In genomic region chr17:48274885-48275284, GRCm38 (mm10) we compare ENCODE assay signal across 8 mouse cellular contexts. TPM values are rescaled to one million over a fixed set of nuclear protein-coding genes. Genes with fewer than 3 reads are reported as not detected.
DNase-seq lines count a peak whose midpoint lies in the region; ATAC-seq lines count a peak whose summit lies in the region.

No protein-coding gene starts in this region.

- ATAC-seq in common myeloid progenitor, adult 5-6 weeks (replicated peaks; ENCODE audit: low read depth, poor library complexity, severe bottlenecking) = peak; percentile 78

- DNase-seq in CD4-positive helper T cell, adult 2 months (ENCODE audit: low read depth, low spot score) = peak; percentile 70
- DNase-seq in WW6 (ENCODE audit: low read depth, low spot score) = peak; percentile 40
- DNase-seq in gastrocnemius, postnatal 25 days = peak; percentile 9
- DNase-seq in layer of hippocampus, adult 18-20 months (ENCODE audit: low spot score in 2 of 2) = peak; percentile 65 to 88
- peak; percentile 56 to 69 for DNase-seq in lung, adult 18-20 months
- DNase-seq in retina, embryonic 14.5 days (ENCODE audit: low spot score) = peak; percentile 89
- DNase-seq in thymus, postnatal 4 days = peak; percentile 92

RNA-seq across cellular contexts. Expression of gene Treml4, which starts 10.8 kb away (rescaled TPM):
- 0.58 TPM in 1 of 2 replicates, not detected in the other for total RNA-seq in common myeloid progenitor, adult 5-6 weeks (2017)
- total RNA-seq in gastrocnemius, postnatal 25 days (2021) = not detected
- not detected for total RNA-seq in layer of hippocampus, adult 18-20 months (2021)

RNA-seq across cellular contexts. Expression of gene Treml2, which starts 24.4 kb away (rescaled TPM):
- 46.2 and 61.0 TPM in 2 replicates for total RNA-seq in common myeloid progenitor, adult 5-6 weeks (2017)
- under 1 TPM in 1 of 2 experiments, not detected in 1; 0.08 TPM for total RNA-seq in gastrocnemius, postnatal 25 days (2021)
- total RNA-seq in layer of hippocampus, adult 18-20 months (2021) = under 1 TPM; 0.22 to 0.36 TPM

RNA-seq across cellular contexts. Expression of gene Trem3, which starts 27.3 kb away (rescaled TPM):
- 2.9 and 4.5 TPM in 2 replicates for total RNA-seq in common myeloid progenitor, adult 5-6 weeks (2017)
- not detected for total RNA-seq in gastrocnemius, postnatal 25 days (2021)
- total RNA-seq in layer of hippocampus, adult 18-20 months (2021) = not detected

RNA-seq across cellular contexts. Expression of gene B430306N03Rik, which starts 41.1 kb away (rescaled TPM):
- 0.34 and 0.91 TPM in 2 replicates for total RNA-seq in common myeloid progenitor, adult 5-6 weeks (2017)
- not detected for total RNA-seq in gastrocnemius, postnatal 25 days (2021)
- under 1 TPM in 1 of 2 experiments, not detected in 1; 0.10 TPM for total RNA-seq in layer of hippocampus, adult 18-20 months (2021)

RNA-seq across cellular contexts. Expression of gene Trem1, which starts 42.3 kb away (rescaled TPM):
- 1.4 and 2.9 TPM in 2 replicates for total RNA-seq in common myeloid progenitor, adult 5-6 weeks (2017)
- total RNA-seq in gastrocnemius, postnatal 25 days (2021) = not detected
- not detected for total RNA-seq in layer of hippocampus, adult 18-20 months (2021)

Comparison
In these comparisons a context has a peak if more than half of its experiments do, and no peak if none do; other contexts are left out.
1. Peak in every context shown above with its lines: DNase-seq and ATAC-seq.
2. DNase-seq: peak in every context shown above with its lines; median percentile 92 in thymus, postnatal 4 days; 89 in retina, embryonic 14.5 days; 76 in layer of hippocampus, adult 18-20 months; 70 in CD4-positive helper T cell, adult 2 months; 62 in lung, adult 18-20 months; 40 in WW6; 9 in gastrocnemius, postnatal 25 days.
3. RNA of gene Treml2, which starts 24.4 kb away (total RNA-seq): 46.2 to 61.0 TPM in common myeloid progenitor, adult 5-6 weeks; 0.22 to 0.36 TPM in layer of hippocampus, adult 18-20 months and 0.08 TPM in gastrocnemius, postnatal 25 days; every median in the first group is over 10 times any median in the second.